Mouse (Mus musculus): ENCODE measurements around the gene Casd1.

GRCm38 (mm10) chr6:4677356-4677761 is 76.7 kb downstream of the Casd1 start:
- TF ChIP-seq CTCF (conservative IDR thresholded peaks at IDR 0.05 in 1 of 2, IDR thresholded peaks at IDR 0.05 in 1 of 2; ENCODE audit: low read depth in 2 of 2, low read length in 2 of 2) = no peak
- TF ChIP-seq SMC3 (IDR thresholded peaks at IDR 0.05; ENCODE audit: low read depth, low read length) = no peak
- TF ChIP-seq GABPA (IDR thresholded peaks at IDR 0.05; ENCODE audit: insufficient replicate concordance, low read depth, low read length) = no peak
- no peak for TF ChIP-seq ZC3H11A (IDR thresholded peaks at IDR 0.05; ENCODE audit: low read depth, low read length)
- no peak for TF ChIP-seq RAD21 (IDR thresholded peaks at IDR 0.05; ENCODE audit: low read depth, low read length)
- no peak for TF ChIP-seq ZMIZ1 (IDR thresholded peaks at IDR 0.05; ENCODE audit: low read depth, low read length)
- TF ChIP-seq SIN3A (IDR thresholded peaks at IDR 0.05; ENCODE audit: low read length) = no peak
- TF ChIP-seq EP300 (IDR thresholded peaks at IDR 0.05; ENCODE audit: low read length) = no peak
- no peak for TF ChIP-seq POLR2AphosphoS2 (IDR thresholded peaks at IDR 0.05; ENCODE audit: low read depth, low read length)
- no peak for TF ChIP-seq USF1 (IDR thresholded peaks at IDR 0.05; ENCODE audit: low read depth, low read length)
- no peak for TF ChIP-seq MEF2A (IDR thresholded peaks at IDR 0.05; ENCODE audit: borderline replicate concordance, low read depth, low read length)
